Mouse (Mus musculus) right cerebral cortex, adult 18-20 months (tissue): Measurements from ENCODE around the gene Agap1.
"Not testable (repeated sequence)": the region's sequence is repeated elsewhere in the genome, so short reads cannot be mapped to it uniquely, and the experiment has no call there.

Experiments used
- DNase-seq: peaks from one replicate; pipeline ENCODE4 v3.0.0; 2022; ENCODE audit warnings: mixed read lengths

The Agap1 gene

DNA sequence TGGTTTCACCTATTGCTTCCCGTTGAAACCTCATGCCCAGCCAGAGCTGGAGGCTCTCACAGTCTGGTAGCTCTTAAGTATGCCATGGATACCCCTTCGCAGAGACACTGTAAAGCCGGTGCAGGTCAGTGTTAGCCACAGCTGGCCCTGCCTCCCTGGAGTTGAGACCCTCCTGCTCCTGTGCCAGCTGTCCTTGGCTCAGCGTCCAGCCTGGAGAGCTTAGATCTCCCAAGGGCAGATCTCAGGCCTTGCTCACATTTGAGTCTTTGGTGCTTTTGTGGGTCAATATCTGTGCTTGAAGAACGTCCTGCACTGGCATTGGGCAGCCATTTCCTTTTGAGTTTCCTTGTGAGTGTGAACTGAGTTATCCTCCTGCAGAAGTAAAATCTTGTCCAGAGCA, 7.3 kb downstream of the Agap1 start:
- DNase-seq = no peak

DNA sequence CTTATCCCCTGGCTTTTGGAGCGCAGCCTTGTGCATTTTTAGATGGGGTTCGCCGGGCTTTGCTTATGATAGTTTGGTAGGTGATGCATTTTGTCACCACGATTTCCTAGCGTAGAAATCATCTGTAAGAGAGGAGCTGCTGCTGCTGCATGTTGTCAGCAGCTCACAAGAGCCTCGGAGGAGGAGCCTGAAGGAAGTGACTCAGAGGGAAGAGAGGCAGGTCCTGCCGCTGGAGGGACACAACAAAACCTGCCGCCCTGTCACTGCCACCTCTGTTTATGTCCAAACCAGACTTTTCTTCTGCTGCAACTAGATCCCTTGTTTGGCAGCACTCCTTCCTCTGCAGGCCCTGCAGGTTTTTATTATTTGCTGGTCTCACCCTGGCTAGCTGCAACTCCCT, 8.5 kb downstream of the Agap1 start:
- DNase-seq = no peak

DNA sequence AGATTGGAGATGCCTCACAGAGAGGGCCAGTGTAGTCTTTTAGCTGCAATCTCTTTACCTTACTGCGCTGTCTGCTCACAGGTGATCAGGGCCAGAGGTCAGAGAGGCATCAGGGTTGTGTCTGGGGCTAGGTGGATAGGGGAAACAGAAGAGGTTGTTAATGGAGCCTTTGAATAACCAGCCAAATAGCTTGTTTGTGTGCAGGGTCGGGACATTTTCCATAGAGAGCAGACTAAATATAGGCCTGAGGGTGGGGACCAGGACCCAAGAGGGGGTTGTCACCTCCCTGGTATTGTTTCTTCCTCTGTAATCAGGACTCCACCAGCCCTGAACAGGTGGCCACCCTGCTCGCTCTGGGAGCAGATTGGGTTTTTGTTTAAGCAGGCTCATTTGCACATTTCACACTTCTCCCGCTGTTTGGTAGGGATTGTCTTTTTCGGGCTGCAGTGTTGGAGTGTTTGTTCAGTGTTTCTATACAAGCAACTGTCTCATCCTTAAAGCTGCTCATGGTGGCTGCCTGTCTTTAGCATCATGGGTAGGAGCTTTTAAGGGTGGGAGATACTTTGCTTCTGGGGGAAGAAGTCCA, 10.9 kb downstream of the Agap1 start:
- peak; percentile 56 for DNase-seq

DNA sequence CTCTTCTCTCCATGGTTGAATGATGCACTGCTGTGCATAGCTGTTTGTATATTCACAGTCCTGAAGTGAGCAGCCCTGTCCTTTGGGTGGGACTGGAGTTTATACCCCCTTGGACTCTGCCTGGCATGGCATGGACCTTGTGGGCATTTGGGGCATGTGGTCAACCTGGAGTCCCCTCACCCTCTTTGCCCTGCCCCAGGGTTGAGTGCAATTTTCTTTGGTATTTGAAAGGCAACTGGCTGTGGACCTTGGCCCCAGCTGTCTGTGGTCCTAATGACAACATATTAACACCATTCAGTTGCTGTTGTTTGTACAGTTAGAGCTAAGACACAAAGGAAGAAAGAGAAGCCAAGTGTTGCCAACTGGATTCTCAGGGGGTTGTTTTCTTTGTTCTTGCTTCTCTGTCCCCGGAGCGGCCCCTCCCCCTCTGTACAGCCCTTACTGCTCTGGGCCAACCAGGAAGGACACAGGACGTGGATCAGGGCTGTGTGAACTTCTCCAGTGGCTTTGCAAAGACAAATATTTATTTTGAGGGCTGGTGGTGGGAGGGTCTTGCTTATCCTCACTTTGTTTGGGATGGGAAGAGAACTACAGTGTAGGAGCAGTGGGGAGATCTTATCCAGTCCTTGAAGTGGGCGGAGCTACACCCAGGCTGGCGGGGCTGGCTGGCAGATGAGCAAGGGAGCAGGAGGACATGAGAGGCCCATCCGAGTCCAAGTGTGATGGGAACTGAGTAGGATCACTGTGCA, 12.9 kb downstream of the Agap1 start:
- DNase-seq = no peak

DNA sequence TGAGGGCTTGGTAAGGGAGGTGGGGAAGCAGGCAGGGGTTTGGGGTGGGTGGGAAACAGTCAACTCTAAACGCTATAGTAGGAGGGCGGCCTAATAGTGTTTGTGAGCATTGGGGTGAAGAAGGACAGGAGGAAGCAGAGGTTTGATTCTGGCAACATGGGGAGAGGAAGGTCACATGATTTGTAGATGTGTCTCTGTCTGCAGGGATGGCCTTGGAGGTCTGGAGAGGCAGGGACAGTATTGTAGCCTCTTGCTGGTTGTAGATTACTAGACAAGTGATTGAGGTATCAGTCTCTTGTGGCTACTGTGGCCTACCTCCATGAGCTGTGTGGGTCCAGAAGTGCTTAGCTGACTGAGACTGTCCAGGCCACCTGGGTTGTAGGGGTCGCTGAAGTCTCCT, 13.5 kb downstream of the Agap1 start:
- no peak for DNase-seq

DNA sequence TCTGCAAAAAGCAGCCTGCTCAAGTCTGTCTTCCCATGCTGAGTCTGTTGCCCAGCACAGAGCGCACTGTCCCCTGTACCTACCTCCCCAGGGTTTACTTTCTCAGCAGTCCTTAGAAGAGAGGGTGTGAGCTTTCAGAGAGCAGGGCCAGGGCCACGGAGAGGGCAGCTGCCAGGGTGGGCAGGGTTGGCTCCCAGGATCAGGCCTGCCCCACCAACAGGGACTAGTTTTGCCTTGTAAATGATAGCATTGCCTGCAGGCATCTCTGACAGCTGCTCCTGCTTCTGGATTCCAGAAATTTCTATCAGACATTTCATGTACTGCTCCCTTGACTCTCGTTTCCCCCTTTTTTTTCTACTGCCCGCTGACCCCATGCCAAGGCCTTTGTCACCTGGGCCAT, 16.8 kb downstream of the Agap1 start:
- DNase-seq = no peak

DNA sequence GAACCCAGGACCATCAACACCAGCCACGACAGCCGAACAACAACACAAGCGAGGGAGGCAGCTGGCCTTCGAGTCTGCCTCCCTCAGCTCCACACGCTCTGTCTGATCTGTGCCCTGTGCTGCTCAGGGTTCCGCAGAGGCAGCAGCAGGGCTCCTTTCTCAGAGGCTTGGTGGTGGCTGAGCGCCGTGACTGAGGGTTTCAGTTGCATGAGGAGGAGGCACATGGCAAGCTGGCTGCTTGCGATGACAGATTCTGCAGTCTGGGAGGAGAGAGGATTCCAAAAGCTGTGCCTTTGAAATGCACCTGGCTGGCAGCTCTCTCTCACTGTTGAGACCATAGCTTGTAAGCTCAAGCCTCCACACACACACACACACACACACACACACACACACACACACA, 17.3 kb downstream of the Agap1 start:
- DNase-seq = peak; percentile 59

DNA sequence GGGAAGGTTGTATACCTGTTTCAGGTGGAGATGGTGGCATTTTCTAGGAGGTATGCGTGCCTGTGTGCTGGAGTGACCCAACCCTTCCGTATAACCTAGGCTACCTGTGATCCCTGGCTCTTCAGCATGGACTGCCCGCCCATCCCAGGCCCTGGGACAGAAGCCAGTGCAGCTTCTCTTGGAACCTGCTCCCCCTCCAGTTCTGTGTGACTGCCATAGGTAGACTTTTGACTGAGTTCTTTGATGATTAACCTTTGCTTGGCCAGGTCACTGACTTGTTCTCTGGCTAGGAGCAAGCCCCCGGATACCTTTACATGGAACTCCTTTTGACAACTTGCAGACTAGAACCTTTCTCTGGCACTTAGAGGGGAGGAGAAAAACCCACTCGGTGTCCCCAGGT, 19.3 kb downstream of the Agap1 start:
- no peak for DNase-seq

DNA sequence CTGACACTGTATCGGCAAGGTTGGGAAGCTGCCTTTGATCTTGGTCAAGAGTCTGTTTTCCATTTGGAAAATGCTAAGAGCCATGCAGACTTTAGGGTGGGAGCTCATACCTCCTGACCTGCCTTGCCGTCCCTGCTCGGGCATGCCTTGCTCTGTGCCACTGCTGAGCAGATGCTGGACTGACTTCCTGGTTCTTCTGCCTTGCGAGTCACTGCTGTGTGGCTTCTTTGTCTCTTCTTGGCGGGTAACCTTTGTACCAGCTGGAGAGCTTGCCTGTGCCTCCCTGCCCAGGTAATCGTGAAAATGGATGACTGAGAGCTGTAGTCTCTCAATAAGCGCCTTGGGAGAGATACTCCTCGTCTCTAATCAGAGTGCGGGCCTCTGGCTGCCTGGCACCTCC, 20.2 kb downstream of the Agap1 start:
- no peak for DNase-seq

DNA sequence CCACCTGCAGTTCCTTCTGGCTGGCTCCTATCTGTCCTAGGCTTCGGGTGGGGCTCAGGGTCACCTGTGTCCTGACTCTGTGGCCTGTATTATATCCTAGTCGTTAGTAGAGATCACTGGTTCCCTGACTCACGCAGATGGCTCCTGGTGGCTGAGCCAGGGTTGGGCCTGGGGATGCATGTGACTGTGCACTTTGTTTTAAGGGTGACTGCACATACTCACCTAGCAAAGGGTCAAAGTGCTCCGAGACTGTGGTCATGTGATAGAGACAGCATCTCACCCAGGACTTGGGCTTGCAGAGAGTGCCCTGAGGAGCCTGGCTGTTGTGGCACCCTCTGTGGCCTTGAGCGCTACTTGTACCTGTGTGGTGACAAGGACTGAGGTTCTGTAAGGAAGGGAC, 22.4 kb downstream of the Agap1 start:
- DNase-seq = no peak

DNA sequence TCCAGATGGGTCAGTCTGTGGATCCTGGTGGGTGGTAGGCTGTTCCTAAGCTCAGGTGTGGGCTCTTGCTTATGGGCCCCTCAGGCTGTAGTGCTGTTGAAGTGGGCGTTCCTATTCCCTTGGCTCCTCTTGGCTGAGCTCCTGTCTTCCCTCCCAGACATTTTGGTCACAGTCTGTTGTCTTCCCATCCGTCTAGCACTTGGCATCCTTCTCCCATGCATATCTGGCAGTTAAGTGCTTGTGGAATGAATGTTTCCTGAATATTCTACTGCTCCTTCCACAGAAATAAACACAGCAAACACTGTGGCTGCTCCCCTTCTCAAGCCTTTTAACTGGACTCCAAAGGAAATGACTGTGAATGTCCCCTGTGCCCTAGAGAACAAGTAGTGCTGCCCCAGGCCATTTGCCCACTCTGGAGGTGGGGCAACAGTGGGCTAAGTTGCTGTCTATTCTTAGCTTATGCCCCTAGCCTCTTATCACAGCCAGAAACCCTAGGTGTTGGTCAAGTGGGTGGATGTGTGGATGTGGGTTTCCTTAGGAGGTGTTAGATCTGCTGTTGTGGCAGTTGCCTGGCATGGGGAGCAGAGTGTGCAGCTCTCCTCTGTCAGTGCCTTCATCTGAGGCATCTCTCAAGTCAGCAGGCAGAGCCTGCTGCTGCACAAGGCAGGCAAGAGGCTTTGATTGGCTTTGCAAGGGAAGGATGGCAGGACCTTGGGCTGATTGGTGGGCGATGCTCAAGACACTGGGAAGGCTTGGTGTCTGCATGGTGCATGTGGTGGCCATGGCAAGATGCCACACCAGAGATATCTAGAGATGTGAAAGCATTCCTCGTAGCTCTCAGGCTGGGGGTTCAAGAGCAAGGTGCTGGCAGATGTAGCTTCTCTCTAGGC, 24.2 kb downstream of the Agap1 start:
- DNase-seq = peak; percentile 63

DNA sequence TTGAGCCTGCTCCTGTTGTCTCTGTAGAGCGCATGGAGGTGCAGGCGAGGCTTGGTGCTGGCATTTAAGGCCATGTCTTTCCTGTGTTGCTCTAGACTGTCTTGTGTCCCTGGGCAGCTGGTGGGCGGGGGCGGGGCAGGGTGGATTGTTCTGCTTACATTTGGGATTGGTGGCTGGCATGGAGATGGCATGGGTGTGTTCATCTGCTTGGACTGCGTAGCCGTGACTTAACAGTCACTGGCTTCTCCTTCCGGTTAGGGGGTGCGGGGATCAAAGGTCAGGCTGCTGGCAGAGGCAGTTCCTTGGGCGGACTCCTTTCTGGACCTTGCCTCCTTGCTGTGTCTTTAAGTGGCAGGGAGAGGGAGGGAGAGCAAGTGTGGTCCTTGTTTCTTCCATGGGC, 26.5 kb downstream of the Agap1 start:
- DNase-seq = no peak

DNA sequence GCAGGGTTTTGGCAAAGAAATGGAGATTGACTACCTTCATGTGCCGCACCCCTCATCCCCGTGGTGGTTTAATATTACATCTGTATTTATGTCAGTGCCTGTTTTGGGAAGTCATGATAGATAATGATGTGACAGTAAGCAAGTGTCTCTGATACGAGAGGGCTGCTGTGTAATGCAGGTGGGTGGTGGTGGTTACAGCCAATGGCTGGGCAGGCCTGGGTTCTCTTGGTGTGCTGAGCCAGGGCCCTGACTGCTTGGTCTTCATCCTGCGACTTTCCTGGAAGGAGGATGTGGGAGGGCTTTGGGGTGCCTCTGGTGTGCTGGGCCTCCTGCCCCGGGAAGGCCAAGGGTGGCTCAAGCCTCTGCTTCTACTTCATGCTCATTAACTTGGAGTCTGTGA, 28.2 kb downstream of the Agap1 start:
- DNase-seq = no peak

DNA sequence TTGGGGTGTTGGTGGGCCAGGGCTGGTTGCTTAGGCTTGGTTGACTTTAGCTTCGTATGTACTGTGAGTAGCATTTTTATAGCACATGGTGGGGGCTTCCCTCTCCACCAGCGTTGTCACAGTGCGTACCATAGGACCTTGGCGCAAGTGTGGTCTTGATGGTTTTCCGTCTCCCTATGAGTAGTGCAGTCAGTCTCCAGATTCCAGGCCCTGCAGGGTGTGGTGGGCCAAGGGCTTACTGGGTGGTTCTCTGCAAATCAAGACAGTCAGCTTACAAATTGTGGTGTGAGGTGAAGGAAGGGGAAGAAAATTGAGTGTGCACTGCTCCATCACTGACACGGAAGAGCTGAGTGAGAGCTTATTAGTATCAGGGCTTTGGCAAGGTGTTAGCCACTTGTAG, 32.3 kb downstream of the Agap1 start:
- no peak for DNase-seq

DNA sequence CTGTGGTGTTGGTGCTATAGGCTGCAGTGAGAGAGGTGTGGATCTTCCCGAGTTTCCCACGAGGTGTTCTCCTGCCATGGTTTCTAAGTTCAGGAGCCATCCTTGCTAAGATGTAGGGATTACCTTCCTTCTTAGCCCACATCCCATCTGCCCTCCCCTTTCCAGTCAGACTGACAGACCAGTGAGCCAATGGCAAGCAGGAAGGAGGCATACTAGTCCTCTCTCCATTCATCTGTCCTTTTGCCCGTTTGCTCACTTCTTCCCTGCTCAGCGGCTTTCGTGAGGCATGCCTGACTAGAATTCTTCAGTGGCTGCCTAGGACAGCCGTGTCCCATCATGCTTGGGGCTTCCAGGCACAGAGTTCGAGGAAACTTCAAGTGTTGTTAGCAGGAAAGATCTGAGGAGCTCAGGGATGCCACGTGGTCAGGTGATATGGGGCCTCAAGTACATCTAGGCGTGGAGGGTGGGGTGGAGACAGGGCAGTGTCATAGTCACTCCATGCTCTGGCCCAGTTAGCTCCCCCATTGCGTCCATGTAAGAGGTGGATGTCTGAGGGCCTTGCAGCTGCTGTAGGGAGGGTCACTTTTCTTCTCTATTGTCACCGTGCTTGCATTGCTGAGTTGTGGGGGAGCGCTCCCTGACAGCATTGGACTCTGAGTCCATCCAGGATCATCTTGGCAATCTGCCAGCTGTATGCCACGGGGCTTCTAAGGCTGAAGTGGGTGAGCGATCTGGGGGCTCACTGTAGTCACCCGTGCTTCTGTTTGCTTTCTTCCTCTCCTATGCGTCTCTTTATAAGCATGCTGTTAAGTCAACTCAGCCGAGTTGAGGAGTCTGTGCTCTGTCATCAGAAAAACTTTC, 34.7 kb downstream of the Agap1 start:
- no peak for DNase-seq

DNA sequence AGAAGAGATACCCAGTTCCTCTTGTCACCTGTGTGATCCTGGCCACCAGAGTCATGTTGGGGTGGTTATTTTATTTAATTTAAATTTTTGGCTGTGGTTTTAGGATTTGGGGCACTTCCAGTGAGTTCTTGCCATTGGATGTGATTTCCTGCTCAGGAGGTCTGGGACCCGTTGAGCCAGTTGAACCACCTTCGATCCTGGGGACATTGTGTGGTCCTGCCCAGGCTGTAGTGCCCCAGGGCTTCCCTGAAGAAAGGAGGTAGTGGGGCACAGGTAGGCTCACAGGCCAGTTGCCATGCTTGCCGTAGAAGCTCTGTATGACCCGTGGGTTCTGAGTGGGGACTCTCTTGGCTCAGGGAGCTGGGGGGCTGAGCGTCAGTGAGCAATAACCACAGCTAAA, 38.6 kb downstream of the Agap1 start:
- no peak for DNase-seq

DNA sequence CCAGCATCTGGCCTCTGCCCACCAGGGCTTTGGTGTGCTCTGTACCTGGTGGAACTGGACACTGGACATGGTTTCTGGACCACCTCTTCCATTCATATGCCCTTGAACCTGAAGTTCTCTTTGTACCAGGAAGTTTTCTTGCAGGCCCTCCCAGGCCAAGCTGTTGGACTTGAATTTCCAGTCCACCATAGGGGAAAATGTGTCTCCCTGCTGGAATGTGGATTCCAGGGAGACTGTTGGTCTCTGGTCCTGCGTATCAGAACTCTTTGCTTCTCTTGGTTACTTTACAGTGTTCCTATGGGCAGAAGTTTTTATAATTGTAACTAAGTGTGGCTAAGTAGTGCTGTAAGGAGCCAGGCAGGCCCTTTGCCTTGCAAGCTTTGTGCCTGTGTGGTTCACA, 40.2 kb downstream of the Agap1 start:
- DNase-seq = no peak

DNA sequence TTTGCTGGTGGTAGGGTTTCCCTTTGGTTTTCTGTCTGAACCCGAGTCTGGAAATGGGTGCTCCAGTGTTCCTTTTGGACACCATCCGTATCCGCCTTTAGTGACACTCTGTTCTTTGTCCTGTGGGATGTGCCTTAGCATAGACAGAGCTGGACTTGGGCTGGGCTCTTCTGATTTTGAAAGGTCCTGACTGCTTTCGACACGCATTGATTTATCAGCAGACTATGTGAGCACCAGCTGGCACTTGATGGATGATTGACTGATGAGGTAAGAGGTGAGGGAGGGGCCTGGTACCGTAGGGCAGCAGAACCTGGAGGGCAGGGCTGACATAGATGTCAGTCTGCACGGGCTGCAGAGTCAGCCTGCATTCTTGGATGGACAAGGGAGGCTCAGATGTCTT, 41.6 kb downstream of the Agap1 start:
- DNase-seq = no peak

DNA sequence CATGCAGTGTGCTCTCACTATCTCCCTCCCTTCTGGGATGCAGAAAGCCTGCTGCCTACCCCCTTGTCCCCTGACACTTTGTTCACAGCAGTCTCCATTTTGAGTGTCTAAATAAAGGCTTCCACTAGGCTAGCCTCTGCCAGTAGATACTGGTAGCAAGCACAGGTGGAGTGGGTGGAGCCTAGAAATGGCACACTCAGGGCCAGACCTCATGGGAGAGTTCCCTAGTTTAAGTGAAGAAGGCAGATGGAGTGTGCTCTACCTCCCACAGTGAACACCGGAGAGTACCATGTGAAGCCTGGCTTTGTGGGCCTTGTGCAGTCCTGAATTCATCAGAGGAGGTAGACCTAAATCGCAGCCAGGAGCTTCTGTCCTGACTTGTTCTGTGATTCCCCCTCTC, 46.3 kb downstream of the Agap1 start:
- DNase-seq = no peak

DNA sequence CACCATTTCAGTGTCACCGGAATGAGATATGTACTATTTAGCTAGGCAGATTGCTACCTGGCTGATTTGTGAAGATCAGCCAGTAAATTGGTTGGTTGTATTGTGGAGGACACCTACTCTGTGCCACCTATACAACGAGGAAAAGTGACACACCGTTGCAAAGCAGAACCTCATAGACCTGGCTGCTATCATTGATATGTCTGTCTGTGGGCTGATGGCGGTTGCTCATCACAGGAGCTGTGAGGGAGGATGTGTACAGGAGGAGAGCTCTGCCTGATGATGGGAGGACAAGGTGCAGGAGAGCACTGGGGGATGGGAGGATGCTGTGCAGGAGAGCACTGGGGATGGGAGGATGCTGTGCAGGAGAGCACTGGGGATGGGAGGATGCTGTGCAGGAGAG, 46.7 kb downstream of the Agap1 start:
- no peak for DNase-seq

DNA sequence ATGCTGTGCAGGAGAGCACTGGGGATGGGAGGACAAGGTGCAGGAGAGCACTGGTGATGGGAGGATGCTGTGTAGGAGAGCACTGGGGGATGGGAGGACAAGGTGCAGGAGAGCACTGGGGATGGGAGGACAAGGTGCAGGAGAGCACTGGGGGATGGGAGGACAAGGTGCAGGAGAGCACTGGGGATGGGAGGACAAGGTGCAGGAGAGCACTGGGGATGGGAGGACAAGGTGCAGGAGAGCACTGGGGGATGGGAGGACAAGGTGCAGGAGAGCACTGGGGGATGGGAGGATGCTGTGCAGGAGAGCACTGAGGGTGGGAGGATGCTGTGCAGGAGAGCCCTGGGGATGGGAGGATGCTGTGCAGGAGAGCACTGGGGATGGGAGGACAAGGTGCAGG, 47.3 kb downstream of the Agap1 start:
- DNase-seq = not testable (repeated sequence)

DNA sequence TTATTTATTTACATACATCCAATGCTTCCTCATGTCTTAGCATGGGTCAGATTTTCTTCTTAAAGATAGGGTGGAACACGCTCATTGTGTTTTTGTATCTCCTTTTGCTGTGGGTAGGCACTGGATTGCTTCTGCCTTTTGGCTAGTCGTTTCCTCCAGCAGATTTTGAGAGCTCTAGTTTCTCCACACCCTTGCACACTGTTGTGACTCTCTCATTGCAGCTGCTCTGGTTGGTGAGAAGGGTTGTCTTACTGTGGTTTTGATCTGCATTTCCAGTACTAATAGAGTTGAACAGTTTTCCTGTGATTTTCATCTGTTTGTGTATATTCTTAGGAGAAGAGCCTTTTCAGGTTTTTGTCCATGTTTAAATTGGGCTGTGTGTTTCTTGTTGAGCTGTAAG, 54.6 kb downstream of the Agap1 start:
- DNase-seq = no peak

DNA sequence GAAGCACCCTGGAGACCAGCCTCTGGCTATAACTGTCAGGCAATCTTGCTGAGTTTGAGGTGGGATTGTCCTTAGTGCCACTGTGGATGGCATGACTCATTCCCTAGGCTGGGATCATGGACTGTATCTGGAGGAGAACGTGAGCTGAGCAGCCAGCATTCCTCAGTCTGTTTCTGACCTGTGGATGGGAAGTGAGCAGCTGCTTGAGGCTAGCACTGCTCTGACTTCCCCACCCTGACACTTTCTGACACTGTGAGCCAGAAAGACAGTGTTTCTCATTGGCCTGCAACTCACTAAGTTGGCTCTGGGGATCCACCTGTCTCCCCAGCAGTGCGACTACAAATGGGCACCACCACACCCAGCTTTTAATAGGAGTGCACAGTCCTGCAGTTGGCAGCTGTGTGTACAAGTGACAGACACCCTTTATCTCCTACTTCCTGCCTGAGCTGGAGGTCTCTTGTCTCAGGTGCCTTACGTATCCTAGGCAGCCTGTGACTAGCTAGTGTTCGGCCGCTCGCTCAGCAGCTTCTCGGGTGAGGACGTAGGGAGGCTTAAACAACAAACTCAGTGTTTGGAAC, 55.2 kb downstream of the Agap1 start:
- no peak for DNase-seq
